Mouse (Mus musculus): ENCODE data around the gene Ucma. TPM values are rescaled to one million over a fixed set of nuclear protein-coding genes. Genes with fewer than 3 reads are reported as not detected.
A peak's percentile ranks its signal among the peaks of the same experiment; 100 is the strongest.
"Not testable (repeated sequence)": the region's sequence is repeated elsewhere in the genome, so short reads cannot be mapped to it uniquely, and the experiment has no call there.

Ucma gene
- total RNA-seq (2021) = 1 to 10 TPM; 2.2 to 2.4 TPM
- long read RNA-seq, experiment 1, partial matches to known transcripts = 0 of 2 reads
- long read RNA-seq, experiment 1, other reads (novel, unspliced or antisense) = 2 of 2 reads
- long read RNA-seq, experiment 2, partial matches to known transcripts = 0 of 1 reads
- long read RNA-seq, experiment 2, other reads (novel, unspliced or antisense) = 0 of 1 reads

- DNase-seq (ENCODE audit: low spot score in 2 of 2) = peak; percentile 6 to 43
These were observed at the start of gene Ucma for GRCm38 (mm10) chr2:4975807-4976206. Gene Ucma (plus strand): TSS chr2:4976122.

- DNase-seq (ENCODE audit: low spot score in 2 of 2) = no peak
These were observed 48.5 kb upstream of the Ucma start for GRCm38 (mm10) chr2:4927391-4927790.

- no peak for DNase-seq (ENCODE audit: low spot score in 2 of 2)
These were observed 46.7 kb upstream of the Ucma start for GRCm38 (mm10) chr2:4929230-4929629.

GRCm38 (mm10) chr2:4934516-4934915 is 41.4 kb upstream of the Ucma start:
- DNase-seq (ENCODE audit: low spot score in 2 of 2) = no peak

GRCm38 (mm10) chr2:4937931-4938330 is 38.0 kb upstream of the Ucma start:
- DNase-seq (ENCODE audit: low spot score in 2 of 2) = no peak

- no peak for DNase-seq (ENCODE audit: low spot score in 2 of 2)
These were observed 35.1 kb upstream of the Ucma start for GRCm38 (mm10) chr2:4940861-4941260.

GRCm38 (mm10) chr2:4949691-4950090 is 26.2 kb upstream of the Ucma start:
- DNase-seq (ENCODE audit: low spot score in 2 of 2) = not testable (repeated sequence)

- DNase-seq (ENCODE audit: low spot score in 2 of 2) = no peak
These were observed 24.9 kb upstream of the Ucma start for GRCm38 (mm10) chr2:4950986-4951385.

- no peak for DNase-seq (ENCODE audit: low spot score in 2 of 2)
These were observed 21.6 kb upstream of the Ucma start for GRCm38 (mm10) chr2:4954216-4954760.

- no peak for DNase-seq (ENCODE audit: low spot score in 2 of 2)
These were observed 17.9 kb upstream of the Ucma start for GRCm38 (mm10) chr2:4958039-4958438.

- no peak for DNase-seq (ENCODE audit: low spot score in 2 of 2)
These were observed 8.1 kb upstream of the Ucma start for GRCm38 (mm10) chr2:4967806-4968205.

- DNase-seq (ENCODE audit: low spot score in 2 of 2) = no peak
These were observed 6.8 kb upstream of the Ucma start for GRCm38 (mm10) chr2:4969083-4969482.

- DNase-seq (ENCODE audit: low spot score in 2 of 2) = no peak
These were observed 2.2 kb downstream of the Ucma start for GRCm38 (mm10) chr2:4978091-4978490.

- no peak for DNase-seq (ENCODE audit: low spot score in 2 of 2)
These were observed 8.1 kb downstream of the Ucma start for GRCm38 (mm10) chr2:4983987-4984386.

GRCm38 (mm10) chr2:4985000-4985399 is 9.1 kb downstream of the Ucma start:
- no peak for DNase-seq (ENCODE audit: low spot score in 2 of 2)

- DNase-seq (ENCODE audit: low spot score in 2 of 2) = no peak
These were observed 10.9 kb downstream of the Ucma start for GRCm38 (mm10) chr2:4986798-4987197.

GRCm38 (mm10) chr2:4987388-4988180 is 11.7 kb downstream of the Ucma start:
- no peak for DNase-seq (ENCODE audit: low spot score in 2 of 2)

- DNase-seq (ENCODE audit: low spot score in 2 of 2) = no peak
These were observed 13.0 kb downstream of the Ucma start for GRCm38 (mm10) chr2:4988826-4989424.

- peak; percentile 50 to 64 for DNase-seq (ENCODE audit: low spot score in 2 of 2)
These were observed 17.7 kb downstream of the Ucma start for GRCm38 (mm10) chr2:4993584-4993983.

GRCm38 (mm10) chr2:4994436-4994835 is 18.5 kb downstream of the Ucma start:
- DNase-seq (ENCODE audit: low spot score in 2 of 2) = no peak

- DNase-seq (ENCODE audit: low spot score in 2 of 2) = no peak
These were observed 19.7 kb downstream of the Ucma start for GRCm38 (mm10) chr2:4995646-4996045.

GRCm38 (mm10) chr2:4996421-4996824 is 20.5 kb downstream of the Ucma start:
- DNase-seq (ENCODE audit: low spot score in 2 of 2) = no peak

Measured in left cerebral cortex, adult 18-20 months (tissue).